Mouse (Mus musculus) embryonic fibroblast, embryonic 13.5 days (primary cell): ENCODE data around the gene Qpct.

Experiments
- CTCF ChIP-seq: IDR thresholded peaks from 2 replicates; pipeline ENCODE4 v1.5.1; 2011; ENCODE audit warnings: mild to moderate bottlenecking, control low read depth, low read length, moderate library complexity, borderline replicate concordance; ENCODE audit not compliant: insufficient read depth
- POLR2A ChIP-seq: IDR thresholded peaks from 2 replicates; pipeline ENCODE4 v1.6.1; 2011; ENCODE audit warnings: low read depth, mild to moderate bottlenecking, control low read depth, low read length, moderate library complexity

DNA sequence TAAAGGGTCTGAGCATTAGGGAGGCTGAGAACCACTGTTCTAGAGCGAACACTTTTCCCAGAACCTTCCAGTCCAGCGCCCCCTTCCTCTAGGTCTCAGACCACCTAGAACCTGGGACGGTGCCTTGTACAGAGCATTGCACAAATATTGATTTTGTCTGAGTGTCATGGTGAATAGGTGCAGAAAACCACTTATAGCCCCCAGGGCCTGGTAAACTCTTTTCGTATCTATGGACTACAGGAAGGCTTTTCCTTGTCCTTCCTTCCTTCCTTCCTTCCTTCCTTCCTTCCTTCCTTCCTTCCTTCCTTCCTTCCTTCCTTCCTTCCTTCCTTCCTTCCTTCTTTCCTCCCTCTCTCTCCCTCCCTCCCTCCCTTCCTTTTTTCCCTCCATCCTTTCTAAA lies at the start of gene Qpct:
- TF ChIP-seq POLR2A (no peak), CTCF (no peak)
